Mouse (Mus musculus) ES-Bruce4 (cell line): ENCODE data around the gene Ppp5c. TPM values are rescaled to one million over a fixed set of nuclear protein-coding genes. Genes with fewer than 3 reads are reported as not detected.

ENCODE experiments used
- H3K27ac ChIP-seq: 2 replicates; pipeline ENCODE4 v1.5.1; 2012; ENCODE audit warnings: low read length, inconsistent platforms; ENCODE audit not compliant: insufficient read depth
- H3K27me3 ChIP-seq: 2 replicates; pipeline ENCODE4 v1.6.1; 2012; ENCODE audit warnings: mild to moderate bottlenecking, low read length, inconsistent platforms; ENCODE audit not compliant: control insufficient read depth, poor library complexity, insufficient read depth, severe bottlenecking
- H3K36me3 ChIP-seq: 2 replicates; pipeline ENCODE4 v1.6.1; 2012; ENCODE audit warnings: inconsistent platforms, mild to moderate bottlenecking, low read length, moderate library complexity; ENCODE audit not compliant: control insufficient read depth, poor library complexity, insufficient read depth, severe bottlenecking
- H3K4me1 ChIP-seq: one replicate; pipeline ENCODE4 v1.8.1; 2011; ENCODE audit warnings: low read length; ENCODE audit not compliant: control insufficient read depth, insufficient read depth
- H3K4me3 ChIP-seq: 2 replicates; pipeline ENCODE4 v1.5.1; 2011; ENCODE audit warnings: low read depth, mild to moderate bottlenecking, low read length
- H3K9ac ChIP-seq: 2 replicates; pipeline ENCODE4 v1.6.1; 2012; ENCODE audit warnings: low read depth, mild to moderate bottlenecking, inconsistent platforms; ENCODE audit not compliant: poor library complexity, severe bottlenecking
- H3K9me3 ChIP-seq: replicated peaks from 2 replicates; pipeline ENCODE4 v1.6.1; 2012; ENCODE audit warnings: mild to moderate bottlenecking, low read length, inconsistent platforms; ENCODE audit not compliant: control insufficient read depth, poor library complexity, insufficient read depth, severe bottlenecking
- CTCF ChIP-seq: IDR thresholded peaks from one replicate; pipeline ENCODE4 v1.8.1; 2011; ENCODE audit warnings: low read depth, low read length
- EP300 ChIP-seq: IDR thresholded peaks from 2 replicates; pipeline ENCODE4 v1.6.1; 2011; ENCODE audit warnings: low read depth, low read length; ENCODE audit not compliant: insufficient read depth
- POLR2A ChIP-seq: IDR thresholded peaks from one replicate; pipeline ENCODE4 v1.8.1; 2011; ENCODE audit warnings: low read length; ENCODE audit not compliant: insufficient read depth
- polyA plus RNA-seq: library from polyadenylated mRNA; stranded (reverse); fragments of >200 nt; gene quantifications from 2 replicates; pipeline ENCODE4 v1.2.4, GENCODE M21; 2011; ENCODE audit warnings: low read depth; ENCODE audit not compliant: missing spikeins, insufficient read depth, insufficient read length

The Ppp5c gene
- polyA plus RNA-seq, 1 experiment: 107 TPM

- Histone ChIP-seq H3K27me3 (no peaks in the 10 kb centered on the region), H3K36me3 (no peaks in the 10 kb centered on the region), H3K9ac (no peak overlapping the region), H3K4me3 (no peak overlapping the region), H3K4me1 (no peaks in the 10 kb centered on the region), H3K9me3 (no peaks in the 10 kb centered on the region), H3K27ac (no peak overlapping the region)
- TF ChIP-seq CTCF (no peak), POLR2A (no peak), EP300 (no peak)
Observed at GRCm38 (mm10) chr7:16968414-16968813, 59.3 kb downstream of the Ppp5c start.

GRCm38 (mm10) chr7:16961678-16962077, 66.0 kb downstream of the Ppp5c start:
- no peak for TF ChIP-seq CTCF
- TF ChIP-seq EP300: no peak
- TF ChIP-seq POLR2A: no peak
- Histone ChIP-seq H3K4me3 (no peak overlapping the region), H3K9me3 (no peaks in the 10 kb centered on the region), H3K27ac (no peak overlapping the region), H3K4me1 (no peaks in the 10 kb centered on the region), H3K36me3 (no peaks in the 10 kb centered on the region), H3K9ac (no peak overlapping the region), H3K27me3 (no peaks in the 10 kb centered on the region; the same call in 1 of the 2 replicates)

- no peak for TF ChIP-seq EP300
- no peak for TF ChIP-seq CTCF
- H3K9ac ChIP-seq: no peak within 1 kb of the TSS
- no peak within 1 kb of the TSS for H3K27ac ChIP-seq
- no peaks in the 10 kb centered on the region for H3K4me1 ChIP-seq
- no peaks in the 10 kb centered on the region for H3K36me3 ChIP-seq
- no peak within 1 kb of the TSS for H3K4me3 ChIP-seq
- no peaks in the 10 kb centered on the region; the same call in 1 of the 2 replicates for H3K27me3 ChIP-seq
- H3K9me3 ChIP-seq: no peaks in the 10 kb centered on the region
Observed at GRCm38 (mm10) chr7:16959539-16960187, 68.1 kb downstream of the Ppp5c start, which contains the start of gene Pnmal1. Gene Pnmal1 (plus strand): TSS chr7:16959679.

GRCm38 (mm10) chr7:16956410-16957265, 71.1 kb downstream of the Ppp5c start:
- Histone ChIP-seq H3K9me3 (no peaks in the 10 kb centered on the region), H3K27ac (no peak overlapping the region), H3K4me1 (no peaks in the 10 kb centered on the region), H3K4me3 (no peak overlapping the region), H3K9ac (no peak overlapping the region), H3K27me3 (no peaks in the 10 kb centered on the region), H3K36me3 (no peaks in the 10 kb centered on the region)
- TF ChIP-seq CTCF (no peak), POLR2A (no peak), EP300 (no peak)

- H3K36me3 ChIP-seq: no peaks in the 10 kb centered on the region
- H3K4me3 ChIP-seq: no peak overlapping the region
- H3K9me3 ChIP-seq: no peaks in the 10 kb centered on the region
- no peak overlapping the region for H3K27ac ChIP-seq
- H3K9ac ChIP-seq: no peak overlapping the region
- no peak for TF ChIP-seq CTCF
- TF ChIP-seq EP300: no peak
- TF ChIP-seq POLR2A: no peak
- H3K27me3 ChIP-seq: no peaks in the 10 kb centered on the region
- no peaks in the 10 kb centered on the region for H3K4me1 ChIP-seq
Observed at GRCm38 (mm10) chr7:16955712-16956111, 72.0 kb downstream of the Ppp5c start.

Other genes with a start within 250 kb of the Ppp5c start
- gene Slc1a5, start 246.6 kb downstream of the Ppp5c start, polyA plus RNA-seq: 101 and 108 TPM in 2 replicates
- 53.5 and 55.5 TPM in 2 replicates for gene Strn4, start 212.0 kb downstream of the Ppp5c start, polyA plus RNA-seq
- gene Fkrp, start 211.2 kb downstream of the Ppp5c start, polyA plus RNA-seq: 14.7 and 17.4 TPM in 2 replicates
- gene Prkd2, start 185.0 kb downstream of the Ppp5c start, polyA plus RNA-seq: 18.4 and 18.5 TPM in 2 replicates
- 19.2 and 20.8 TPM in 2 replicates for gene Dact3, start 152.6 kb downstream of the Ppp5c start, polyA plus RNA-seq
- 4.5 and 4.6 TPM in 2 replicates for gene Gng8, start 136.1 kb downstream of the Ppp5c start, polyA plus RNA-seq
- not detected in 2 replicates for gene Ptgir, start 121.4 kb downstream of the Ppp5c start, polyA plus RNA-seq
- gene Calm3, start 103.8 kb downstream of the Ppp5c start, polyA plus RNA-seq: 358 and 368 TPM in 2 replicates
- gene Pnmal2, start 83.2 kb downstream of the Ppp5c start, polyA plus RNA-seq: 1.5 and 1.6 TPM in 2 replicates
- gene Pnmal1, start 68.2 kb downstream of the Ppp5c start, polyA plus RNA-seq: not detected in 2 replicates
- 1.1 and 1.2 TPM in 2 replicates for gene Gm42372, start 44.8 kb downstream of the Ppp5c start, polyA plus RNA-seq
- gene Ccdc8, start 35.2 kb downstream of the Ppp5c start, polyA plus RNA-seq: 4.2 and 4.4 TPM in 2 replicates
- 11.9 and 14.0 TPM in 2 replicates for gene Hif3a, start 34.5 kb upstream of the Ppp5c start, polyA plus RNA-seq
- 0.29 and 3.3 TPM in 2 replicates for gene Psg16, start 46.1 kb upstream of the Ppp5c start, polyA plus RNA-seq
- gene Ceacam3, start 122.4 kb upstream of the Ppp5c start, polyA plus RNA-seq: 0.41 and 0.73 TPM in 2 replicates
- 0.20 and 0.43 TPM in 2 replicates for gene Psg29, start 175.6 kb upstream of the Ppp5c start, polyA plus RNA-seq